Mouse (Mus musculus) midbrain, embryonic 16.5 days (tissue): ENCODE data around the gene Cenpv. TPM values are rescaled to one million over a fixed set of nuclear protein-coding genes. Genes with fewer than 3 reads are reported as not detected.
A peak's percentile ranks its signal among the peaks of the same experiment; 100 is the strongest.

ENCODE experiments used
- ATAC-seq: fragments of 200-750 bp; cut with Nextera tagmentation; 2 replicates; pipeline ENCODE4 v1.8.0; 2017; ENCODE audit warnings: moderate TSS enrichment
- H3K27ac ChIP-seq: fragments of 300-500 bp; sonication (generic); 2 replicates; pipeline ENCODE4 v1.5.1; 2014; ENCODE audit warnings: mild to moderate bottlenecking, low read length, mixed read lengths
- H3K27me3 ChIP-seq: fragments of 300-500 bp; sonication (generic); 2 replicates; pipeline ENCODE4 v1.6.1; 2014; ENCODE audit warnings: low read depth, low read length, mixed read lengths; ENCODE audit not compliant: control insufficient read depth, insufficient read depth
- H3K36me3 ChIP-seq: fragments of 300-500 bp; sonication (generic); 2 replicates; pipeline ENCODE4 v1.6.1; 2014; ENCODE audit warnings: mild to moderate bottlenecking, low read length, moderate library complexity, mixed read lengths; ENCODE audit not compliant: control insufficient read depth, insufficient read depth
- H3K4me1 ChIP-seq: fragments of 300-500 bp; sonication (generic); 2 replicates; pipeline ENCODE4 v1.6.1; 2014; ENCODE audit warnings: mild to moderate bottlenecking, low read length, mixed read lengths; ENCODE audit not compliant: control insufficient read depth, insufficient read depth
- H3K4me2 ChIP-seq: fragments of 300-500 bp; sonication (generic); 2 replicates; pipeline ENCODE4 v1.6.1; 2014; ENCODE audit warnings: mild to moderate bottlenecking, low read length, mixed read lengths
- H3K4me3 ChIP-seq: fragments of 300-500 bp; sonication (generic); 2 replicates; pipeline ENCODE4 v1.5.1; 2014; ENCODE audit warnings: low read depth, mild to moderate bottlenecking, low read length, moderate library complexity, mixed read lengths
- H3K9ac ChIP-seq: fragments of 300-500 bp; sonication (generic); 2 replicates; pipeline ENCODE4 v1.6.1; 2014; ENCODE audit warnings: low read depth, low read length, mixed read lengths
- H3K9me3 ChIP-seq: fragments of 300-500 bp; sonication (generic); replicated peaks from 2 replicates; pipeline ENCODE4 v1.6.1; 2014; ENCODE audit warnings: mild to moderate bottlenecking, low read length, mixed read lengths; ENCODE audit not compliant: control insufficient read depth, poor library complexity, severe bottlenecking
- WGBS: fragments of 180-500 bp; shearing (Covaris S2); extraction: QIAGEN DNeasy Blood & Tissue Kit; methylation state at CpG from one replicate; pipeline ENCODE4 v1.1.7; 2014; 5-methylcytosine and 5-hydroxymethylcytosine counted together
- polyA plus RNA-seq: library from polyadenylated mRNA; unstranded; fragments of >200 nt; fragmentation: Nextera tagmentation; extraction: Ambion mirVana; gene quantifications from 2 replicates; pipeline ENCODE4 v1.2.1, GENCODE M21; 2015

The Cenpv gene
- polyA plus RNA-seq, 1 experiment from 2014 or later = 54.4 TPM

- Histone ChIP-seq H3K36me3 (no peaks in the 10 kb centered on the region), H3K4me1 (peaks cover 6% of the 10 kb centered on the region), H3K27me3 (no peaks in the 10 kb centered on the region), H3K4me2 (peak within 1 kb of the TSS; percentile 96), H3K9ac (peak within 1 kb of the TSS; percentile 84), H3K4me3 (peak within 1 kb of the TSS; percentile 70), H3K9me3 (no peaks in the 10 kb centered on the region), H3K27ac (peak within 1 kb of the TSS; percentile 85)
- 78% methylated on average over 6 of the region's 6 CpGs for WGBS
- no peak for ATAC-seq
Observed at GRCm38 (mm10) chr11:62573959-62574702, 35.1 kb upstream of the Cenpv start, which contains the start of gene Trpv2. Trpv2 (plus strand) TSS chr11:62574486.

- no peak for ATAC-seq
- H3K27ac ChIP-seq = no peak overlapping the region
- H3K9me3 ChIP-seq = no peaks in the 10 kb centered on the region
- no peak overlapping the region for H3K9ac ChIP-seq
- no peaks in the 10 kb centered on the region for H3K36me3 ChIP-seq
- WGBS = 70% methylated on average over 3 of the region's 3 CpGs
- no peak overlapping the region for H3K4me3 ChIP-seq
- no peaks in the 10 kb centered on the region for H3K27me3 ChIP-seq
- no peak overlapping the region for H3K4me2 ChIP-seq
- H3K4me1 ChIP-seq = no peaks in the 10 kb centered on the region
Observed at GRCm38 (mm10) chr11:62568300-62568699, 29.2 kb upstream of the Cenpv start.

DNA sequence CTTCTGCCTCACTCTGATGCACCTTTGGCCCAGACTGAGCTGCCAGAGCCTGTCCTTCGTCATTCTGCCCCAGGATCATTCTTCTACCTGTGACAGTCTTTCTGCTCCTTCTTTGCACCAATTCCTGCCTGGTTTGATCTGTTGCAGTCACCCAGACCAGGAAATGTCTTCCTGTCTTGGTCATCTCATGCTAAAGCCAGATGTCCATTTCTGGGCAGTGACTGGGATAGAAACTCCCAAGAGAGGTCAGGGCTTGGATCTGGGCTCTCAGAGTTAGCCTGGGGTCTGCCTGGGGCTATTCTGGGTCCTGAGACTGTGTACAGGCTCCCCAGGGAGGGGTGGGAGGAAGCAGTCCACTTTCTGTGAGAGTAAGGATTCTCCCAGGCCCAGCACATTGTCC, 27.1 kb upstream of the Cenpv start:
- H3K27me3 ChIP-seq = no peaks in the 10 kb centered on the region
- no peaks in the 10 kb centered on the region for H3K36me3 ChIP-seq
- no peaks in the 10 kb centered on the region for H3K9me3 ChIP-seq
- WGBS = 67% methylated on average over 1 of the region's 1 CpGs
- H3K4me1 ChIP-seq = no peaks in the 10 kb centered on the region
- H3K4me3 ChIP-seq = no peak overlapping the region
- no peak overlapping the region for H3K4me2 ChIP-seq
- H3K9ac ChIP-seq = no peak overlapping the region
- ATAC-seq = no peak
- no peak overlapping the region for H3K27ac ChIP-seq

DNA sequence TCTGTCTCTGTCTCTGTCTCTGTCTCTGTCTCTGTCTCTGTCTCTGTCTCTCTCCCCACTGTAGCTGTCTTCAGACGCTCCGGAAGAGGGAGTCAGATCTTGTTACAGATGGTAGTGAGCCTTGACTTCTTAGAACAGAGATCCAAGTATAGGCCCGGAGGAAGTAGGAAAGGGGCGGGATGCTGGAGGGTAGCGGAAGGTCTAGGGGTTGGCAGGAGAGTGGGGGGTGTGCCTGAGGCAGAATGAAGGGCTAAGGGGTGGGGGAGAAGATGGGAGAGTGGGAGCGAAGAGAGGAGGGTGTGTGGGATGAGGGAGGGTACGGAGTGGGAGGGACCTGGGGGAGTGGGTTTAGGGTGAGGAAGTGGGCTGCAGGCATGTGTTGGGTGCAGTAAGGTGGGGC, 26.7 kb upstream of the Cenpv start:
- no peaks in the 10 kb centered on the region for H3K9me3 ChIP-seq
- H3K4me3 ChIP-seq = no peak overlapping the region
- H3K4me2 ChIP-seq = no peak overlapping the region
- H3K4me1 ChIP-seq = no peaks in the 10 kb centered on the region; the same call in 1 of the 2 replicates
- no peak overlapping the region for H3K9ac ChIP-seq
- no peak overlapping the region for H3K27ac ChIP-seq
- ATAC-seq = no peak
- WGBS = 83% methylated on average over 7 of the region's 7 CpGs
- no peaks in the 10 kb centered on the region for H3K36me3 ChIP-seq
- H3K27me3 ChIP-seq = no peaks in the 10 kb centered on the region

- Histone ChIP-seq H3K9ac (no peak overlapping the region), H3K27me3 (no peaks in the 10 kb centered on the region), H3K4me3 (no peak overlapping the region), H3K9me3 (no peaks in the 10 kb centered on the region), H3K36me3 (no peaks in the 10 kb centered on the region), H3K4me1 (no peaks in the 10 kb centered on the region; the same call in 1 of the 2 replicates), H3K4me2 (no peak overlapping the region), H3K27ac (no peak overlapping the region)
- 90% methylated on average over 2 of the region's 2 CpGs for WGBS
- no peak for ATAC-seq
Observed at GRCm38 (mm10) chr11:62563590-62563989, 24.5 kb upstream of the Cenpv start.

- no peaks in the 10 kb centered on the region for H3K9me3 ChIP-seq
- H3K27me3 ChIP-seq = no peaks in the 10 kb centered on the region
- peak overlapping the region; percentile 53 for H3K4me2 ChIP-seq
- ATAC-seq = no peak
- H3K4me3 ChIP-seq = peak overlapping the region; percentile 31
- H3K9ac ChIP-seq = no peak overlapping the region
- 28% methylated on average over 43 of the region's 43 CpGs for WGBS
- H3K36me3 ChIP-seq = no peaks in the 10 kb centered on the region
- H3K4me1 ChIP-seq = peaks cover 7% of the 10 kb centered on the region
- H3K27ac ChIP-seq = no peak overlapping the region
Observed at GRCm38 (mm10) chr11:62560463-62561016, 21.5 kb upstream of the Cenpv start.

GRCm38 (mm10) chr11:62558961-62559646, 20.0 kb upstream of the Cenpv start:
- Histone ChIP-seq H3K4me3 (no peak overlapping the region), H3K9me3 (no peaks in the 10 kb centered on the region), H3K36me3 (no peaks in the 10 kb centered on the region), H3K27me3 (no peaks in the 10 kb centered on the region), H3K4me1 (peaks cover 22% of the 10 kb centered on the region), H3K9ac (no peak overlapping the region), H3K4me2 (no peak overlapping the region), H3K27ac (no peak overlapping the region)
- no peak for ATAC-seq
- 73% methylated on average over 6 of the region's 6 CpGs for WGBS

DNA sequence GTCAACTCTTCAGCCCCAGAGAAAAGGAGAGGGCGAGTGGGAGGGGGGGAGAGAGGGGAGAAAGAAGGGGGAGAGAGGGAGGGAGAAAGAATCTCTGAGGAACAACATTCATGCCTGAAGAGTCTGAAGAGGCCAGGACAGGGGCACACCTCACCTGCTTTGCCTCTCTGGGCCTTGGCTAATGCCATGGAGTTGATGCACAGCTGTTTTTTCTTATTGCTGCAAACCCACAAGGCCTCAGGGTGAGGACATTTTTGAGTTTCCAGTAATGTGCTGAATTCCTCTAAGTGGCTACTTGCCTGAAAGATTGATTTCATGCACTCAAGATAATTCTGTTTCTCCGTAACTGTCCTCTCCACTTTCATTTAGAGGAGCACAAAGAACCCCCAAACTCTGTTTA, 19.1 kb upstream of the Cenpv start:
- Histone ChIP-seq H3K9ac (no peak overlapping the region), H3K27me3 (no peaks in the 10 kb centered on the region), H3K27ac (no peak overlapping the region), H3K4me3 (no peak overlapping the region), H3K36me3 (no peaks in the 10 kb centered on the region), H3K4me2 (no peak overlapping the region), H3K9me3 (no peaks in the 10 kb centered on the region), H3K4me1 (peaks cover 31% of the 10 kb centered on the region)
- ATAC-seq = no peak
- 72% methylated on average over 2 of the region's 2 CpGs for WGBS

DNA sequence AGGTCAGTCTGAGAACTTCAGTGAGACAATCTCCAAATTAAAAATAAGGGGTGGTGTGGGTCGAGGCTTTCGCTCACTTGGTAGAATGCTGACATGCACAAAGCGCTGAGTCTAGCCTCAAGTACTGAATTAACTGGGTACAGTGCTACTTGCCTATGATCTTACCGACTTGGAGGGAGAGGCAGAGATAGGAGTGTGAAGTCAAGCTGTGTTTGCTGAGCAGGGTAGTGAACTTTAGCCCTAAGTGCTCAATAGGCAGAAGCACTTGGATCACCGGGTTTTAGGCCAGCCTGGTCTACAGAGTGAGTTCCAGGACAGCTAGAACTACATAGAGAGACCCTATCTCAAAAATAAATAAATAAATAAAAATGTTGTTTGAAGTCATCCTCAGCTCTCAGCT, 18.1 kb upstream of the Cenpv start:
- no peak for ATAC-seq
- peaks cover 33% of the 10 kb centered on the region for H3K4me1 ChIP-seq
- 73% methylated on average over 5 of the region's 5 CpGs for WGBS
- no peak overlapping the region for H3K4me3 ChIP-seq
- no peak overlapping the region for H3K4me2 ChIP-seq
- H3K9me3 ChIP-seq = no peaks in the 10 kb centered on the region
- no peaks in the 10 kb centered on the region for H3K36me3 ChIP-seq
- no peak overlapping the region for H3K27ac ChIP-seq
- H3K27me3 ChIP-seq = no peaks in the 10 kb centered on the region
- no peak overlapping the region for H3K9ac ChIP-seq
